Mouse (Mus musculus) yolk sac, embryonic 10.5 days (tissue): ENCODE measurements at regions not wholly inside any gene's neighbourhood (a gene's known extent, or its start where the extent isn't known, plus 50 kb on each side); places are given as distances from the start of the nearest gene placed in this dataset.

Experiments
- DNase-seq: peaks from one replicate; pipeline ENCODE4 v3.0.0-alpha.2; 2017; ENCODE audit warnings: low spot score

DNA sequence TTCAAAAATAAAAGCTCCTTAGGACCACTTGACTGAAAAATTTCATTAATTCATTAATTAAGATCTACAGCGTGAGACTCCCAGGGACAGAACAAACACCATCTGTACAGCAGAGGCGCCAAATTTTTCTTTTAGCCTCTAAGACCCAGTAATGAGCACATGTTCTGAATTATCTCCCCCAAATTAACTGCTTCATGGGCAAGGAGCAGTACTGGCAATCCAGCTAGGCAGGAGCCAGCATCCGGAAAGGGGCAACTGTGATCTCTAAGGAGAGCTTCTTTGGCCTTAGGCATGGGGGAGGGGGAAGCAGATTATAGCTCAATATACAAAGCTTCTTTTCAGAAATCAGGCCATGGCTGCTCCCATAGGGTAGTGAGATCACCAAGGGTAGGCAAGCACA lies 278.2 kb upstream of the Castor2 start:
- no peak for DNase-seq

GRCm38 (mm10) chr5:133815462-133815861 lies 284.0 kb upstream of the Castor2 start:
- no peak for DNase-seq

DNA sequence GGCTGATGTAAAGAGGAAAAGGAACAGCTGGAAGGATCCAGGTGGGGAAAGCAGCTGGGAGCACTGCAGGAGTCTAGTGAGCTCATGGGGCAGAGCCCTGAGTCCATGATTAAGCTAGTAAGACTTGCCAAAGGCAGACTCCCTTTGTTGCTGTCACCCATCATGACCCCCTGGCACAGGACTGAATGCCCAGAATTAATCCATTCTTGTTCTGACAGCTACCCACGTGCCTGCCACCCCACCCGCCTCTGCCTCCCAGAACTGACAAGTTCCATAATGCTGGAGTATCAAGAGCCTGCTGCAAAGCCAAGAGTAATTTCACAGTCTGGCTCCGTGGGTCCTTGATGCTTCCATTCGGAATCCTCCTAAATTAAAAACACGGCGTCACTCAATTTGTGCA lies 285.1 kb upstream of the Castor2 start:
- DNase-seq: no peak

DNA sequence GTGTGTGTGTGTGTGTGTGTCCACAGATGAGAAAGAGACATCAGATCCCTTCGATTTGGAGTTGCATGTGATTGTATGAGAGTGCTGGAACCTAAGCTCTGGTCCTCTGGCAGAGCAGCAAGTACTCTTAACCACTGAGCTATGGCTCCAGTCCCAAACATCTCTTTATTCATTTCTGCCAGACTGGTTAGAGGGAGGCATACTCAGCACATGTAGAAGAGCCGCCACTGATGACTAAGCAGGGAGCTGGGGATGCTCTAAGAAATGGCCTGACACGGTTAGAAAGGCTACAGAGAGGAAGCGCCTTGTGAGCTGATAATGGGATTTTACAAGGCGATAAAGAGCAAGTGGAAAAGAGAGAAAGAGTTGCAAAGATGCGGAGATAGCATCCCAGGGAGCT lies 287.3 kb upstream of the Castor2 start:
- no peak for DNase-seq

GRCm38 (mm10) chr5:133806891-133807290 lies 292.6 kb upstream of the Castor2 start:
- no peak for DNase-seq

DNA sequence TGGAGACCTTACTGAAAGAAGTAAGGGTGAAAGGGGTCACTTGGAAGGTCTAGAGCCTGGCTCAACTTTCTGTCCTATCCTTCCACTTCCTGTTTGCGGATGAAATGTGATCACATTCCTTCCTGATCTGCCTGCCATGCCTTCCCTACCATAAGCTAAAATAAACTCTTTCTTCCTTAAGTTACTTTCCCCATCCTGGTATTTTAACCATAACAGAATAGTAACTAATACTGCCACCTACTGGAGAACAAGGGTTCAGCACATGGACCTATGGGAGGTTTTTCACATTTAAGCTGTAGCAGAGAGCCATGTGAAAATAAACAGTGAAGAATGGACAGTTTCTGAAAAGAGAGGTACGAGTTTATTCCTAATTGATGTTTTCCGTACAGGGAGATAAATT lies 297.5 kb upstream of the Castor2 start:
- no peak for DNase-seq

GRCm38 (mm10) chr5:133795638-133796037 lies 303.9 kb upstream of the Castor2 start:
- no peak for DNase-seq

- no peak for DNase-seq
These were observed 308.8 kb upstream of the Castor2 start for GRCm38 (mm10) chr5:133790726-133791125.

DNA sequence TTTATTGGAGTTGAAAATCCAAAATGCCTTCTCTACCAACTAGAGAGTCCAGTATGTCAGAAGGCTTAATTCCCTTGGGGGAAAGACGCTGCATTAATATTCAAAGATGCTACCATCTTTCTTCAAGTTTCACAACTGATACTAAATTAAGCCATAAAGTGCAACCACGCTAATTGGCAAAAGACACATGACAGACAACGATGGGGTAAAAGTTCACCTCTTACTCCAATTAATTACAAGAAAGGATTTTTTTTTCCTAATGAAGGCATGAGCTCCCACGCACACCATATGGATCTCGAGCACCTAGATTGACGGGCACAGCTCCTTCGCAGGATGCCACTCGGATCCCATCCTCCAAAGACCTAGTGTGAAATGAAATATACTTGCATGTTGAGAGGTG lies 311.5 kb upstream of the Castor2 start:
- no peak for DNase-seq

GRCm38 (mm10) chr5:133787491-133787890 lies 312.0 kb upstream of the Castor2 start:
- no peak for DNase-seq

- DNase-seq: no peak
These were observed 322.9 kb upstream of the Castor2 start for GRCm38 (mm10) chr5:133776591-133776990.

DNA sequence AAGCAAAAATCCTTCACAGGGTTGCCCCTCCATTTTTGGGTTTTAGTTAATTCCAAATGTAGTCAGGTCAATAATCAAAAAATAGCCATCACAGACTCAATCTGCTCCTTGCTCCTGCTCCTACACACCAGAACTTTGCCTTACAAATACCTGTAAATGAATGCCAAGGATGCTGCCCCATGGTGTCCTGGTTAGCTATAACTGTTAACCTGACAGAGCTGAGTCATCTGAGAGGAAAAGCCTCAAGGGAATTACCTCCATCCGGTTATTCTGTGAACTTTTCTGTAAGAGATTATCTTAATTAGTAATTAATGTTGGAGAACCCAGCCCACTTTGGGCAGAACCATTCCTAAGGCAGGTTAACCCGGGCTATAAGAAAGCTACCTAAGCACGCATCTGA lies 325.4 kb upstream of the Castor2 start:
- no peak for DNase-seq

DNA sequence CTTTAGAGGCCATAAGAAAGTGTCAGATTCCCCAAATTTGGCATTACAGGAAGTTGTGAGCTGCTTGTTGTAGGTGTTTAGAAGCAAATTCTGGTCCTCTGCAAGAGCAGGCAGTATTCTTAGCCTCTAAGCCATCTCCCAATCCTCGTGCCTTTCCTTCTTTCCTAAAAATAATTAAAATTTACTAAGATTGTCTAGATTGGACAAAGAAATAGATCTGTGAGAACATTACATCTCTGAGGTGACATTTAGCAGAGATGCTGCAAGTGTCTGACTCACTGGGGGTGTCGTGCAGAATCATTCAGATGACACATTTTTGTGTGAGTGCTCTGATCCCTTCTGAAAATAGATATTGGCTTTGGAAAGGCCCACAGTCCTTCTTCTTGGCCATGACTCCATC lies 330.7 kb upstream of the Castor2 start:
- no peak for DNase-seq

DNA sequence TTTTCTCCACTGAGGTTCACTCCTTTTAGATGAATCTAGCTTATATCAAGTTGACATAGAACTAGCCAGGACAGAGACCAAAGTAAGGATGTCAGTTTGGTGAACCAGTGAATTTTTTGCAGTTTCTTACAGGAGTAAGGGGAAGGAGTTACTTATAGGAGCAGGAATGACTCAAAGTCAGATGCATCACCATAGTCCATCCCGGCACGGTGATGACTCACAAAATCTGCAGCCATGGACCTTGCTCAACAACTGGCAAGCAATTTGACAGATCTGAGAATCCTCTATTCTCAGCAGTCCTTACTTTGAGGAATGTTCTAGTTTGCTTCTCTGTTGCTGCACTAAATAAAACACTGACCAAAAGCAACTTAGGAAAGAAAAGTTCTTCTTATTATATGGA lies 341.7 kb upstream of the Castor2 start:
- DNase-seq: no peak

DNA sequence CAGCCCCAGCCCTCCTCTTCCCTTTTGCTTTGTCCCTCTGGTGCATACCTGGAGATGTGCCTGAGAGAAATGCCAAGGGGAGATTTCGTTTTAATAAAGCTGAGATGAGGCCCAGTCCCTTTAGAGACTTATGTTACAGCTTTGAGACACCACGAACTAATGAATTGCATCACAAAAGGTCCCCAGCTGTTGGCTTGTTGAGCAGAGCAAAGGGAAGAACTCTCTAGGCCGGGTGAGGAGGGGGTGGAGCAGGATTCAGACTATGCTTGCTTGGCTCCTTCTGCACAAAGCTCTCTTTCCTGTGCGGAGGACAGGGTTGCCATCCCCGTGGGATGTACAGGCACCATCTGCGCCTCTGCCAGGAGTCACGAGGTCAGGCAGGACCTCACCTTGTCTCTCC lies 345.3 kb upstream of the Castor2 start:
- no peak for DNase-seq

DNA sequence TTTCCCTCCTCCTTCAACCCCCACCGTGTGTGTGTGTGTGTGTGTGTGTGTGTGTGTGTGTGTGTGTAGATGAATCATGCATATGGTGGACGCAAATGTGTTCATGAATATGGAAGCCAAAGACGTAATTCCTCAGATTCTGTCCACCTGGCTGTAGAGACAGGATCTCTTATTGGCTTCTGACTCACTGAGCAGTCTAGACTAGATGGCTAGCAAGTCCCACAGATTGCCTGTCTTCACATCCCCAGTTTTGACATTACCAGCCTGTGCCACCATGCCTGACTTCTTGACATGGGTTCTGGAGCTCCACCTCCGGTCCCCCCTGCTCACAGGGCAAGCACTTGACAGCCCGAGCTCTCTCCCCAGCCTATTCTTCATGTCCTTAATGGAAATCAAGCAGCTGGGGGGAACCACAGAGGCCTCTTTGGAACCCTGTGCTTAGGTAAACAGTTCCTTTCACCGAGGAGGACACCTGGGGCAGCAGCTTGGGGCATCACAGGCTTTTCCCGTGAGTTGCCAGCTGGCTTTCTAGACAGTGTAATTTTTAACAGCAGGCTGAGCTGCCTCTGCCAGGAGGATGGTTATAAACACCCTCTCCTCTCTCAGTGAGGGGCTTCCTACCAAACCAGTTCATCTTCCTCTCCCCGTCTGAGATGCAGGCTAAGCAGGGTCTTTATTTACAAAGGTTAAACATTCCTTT lies 345.9 kb upstream of the Castor2 start:
- no peak for DNase-seq

GRCm38 (mm10) chr5:133746960-133747359 lies 352.6 kb upstream of the Castor2 start:
- no peak for DNase-seq

GRCm38 (mm10) chr5:133746411-133746810 lies 353.1 kb upstream of the Castor2 start:
- DNase-seq: no peak

DNA sequence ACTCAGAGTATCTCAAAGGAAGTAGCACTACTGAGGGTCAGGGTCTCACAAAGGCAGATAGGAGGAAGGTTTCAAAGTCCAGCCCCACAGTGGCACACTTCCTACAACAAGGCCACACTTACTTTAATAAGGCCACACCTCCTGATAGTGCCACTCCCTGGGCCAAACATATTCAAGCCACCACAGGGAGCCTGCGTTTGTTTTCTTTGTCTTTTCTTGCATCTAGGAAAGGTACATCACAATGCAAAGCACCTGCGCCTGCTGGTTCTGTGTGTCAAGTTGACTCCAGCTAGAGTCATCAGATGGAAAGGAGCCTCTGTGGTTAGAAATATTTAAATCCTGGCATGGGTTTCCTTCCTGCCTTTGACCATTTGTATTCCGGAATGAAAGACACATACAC lies 355.4 kb upstream of the Castor2 start:
- no peak for DNase-seq

- DNase-seq: no peak
These were observed 355.9 kb upstream of the Castor2 start for GRCm38 (mm10) chr5:133743606-133744005.

- DNase-seq: no peak
These were observed 367.6 kb upstream of the Castor2 start for GRCm38 (mm10) chr5:133731871-133732270.

DNA sequence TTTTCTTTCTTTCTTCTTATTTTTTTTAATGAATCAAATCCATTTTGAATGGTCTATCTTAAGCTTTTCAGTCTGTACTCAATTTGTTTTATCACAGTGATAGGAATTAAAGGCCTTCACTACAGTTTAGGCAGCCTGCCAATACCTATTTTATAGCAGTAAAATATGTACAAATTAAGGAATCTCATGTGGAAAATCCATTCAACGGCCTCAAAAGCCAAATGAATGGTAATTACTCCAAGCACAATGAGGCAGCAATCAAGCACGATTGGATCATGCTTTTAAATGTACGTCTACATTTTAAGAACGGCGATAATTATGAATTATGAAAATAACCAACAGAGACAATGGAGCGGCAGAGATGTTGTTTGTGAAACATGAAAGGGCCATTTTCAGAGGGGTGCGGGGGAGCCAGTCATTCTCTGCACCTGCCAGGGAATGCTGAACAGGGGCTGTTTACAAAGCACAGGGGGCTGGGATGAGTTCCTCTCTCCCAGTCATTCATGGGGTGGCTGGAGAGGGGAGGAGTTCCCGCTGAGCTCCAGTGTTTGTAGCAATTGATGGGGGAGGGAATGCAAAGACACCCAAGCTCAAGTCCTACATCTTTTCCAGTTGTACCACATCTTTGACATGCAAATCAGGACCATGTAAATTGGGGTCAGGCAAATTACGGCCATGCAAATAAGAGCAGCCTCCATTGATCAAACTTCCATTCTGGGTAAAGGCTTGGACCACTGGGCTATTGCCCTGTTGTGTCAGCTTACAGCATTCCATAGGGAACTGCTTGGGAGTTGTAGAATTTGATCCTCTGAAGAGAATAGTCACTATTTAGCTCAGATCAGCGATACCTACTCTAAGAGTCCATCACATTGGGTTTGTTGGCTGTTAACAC lies 381.1 kb upstream of the Castor2 start:
- no peak for DNase-seq

DNA sequence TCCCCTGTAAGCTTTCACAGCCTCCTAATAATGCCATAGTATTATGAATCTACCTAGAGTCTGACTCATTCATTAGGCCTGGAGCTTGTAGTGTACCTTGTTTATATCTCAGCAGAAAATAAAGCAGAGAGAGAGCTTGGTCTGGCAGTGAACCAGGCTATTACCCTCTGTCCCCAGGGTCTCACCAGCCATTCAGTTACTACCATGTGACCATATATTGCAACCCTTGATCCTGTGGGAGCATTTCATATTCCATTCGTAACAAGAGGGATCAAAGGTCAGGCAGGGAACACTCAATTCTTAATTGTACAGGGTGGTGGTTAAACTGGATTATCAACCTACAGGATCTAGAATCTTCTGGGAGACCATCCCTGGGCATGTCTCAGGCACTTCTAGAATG lies 383.7 kb upstream of the Castor2 start:
- no peak for DNase-seq

DNA sequence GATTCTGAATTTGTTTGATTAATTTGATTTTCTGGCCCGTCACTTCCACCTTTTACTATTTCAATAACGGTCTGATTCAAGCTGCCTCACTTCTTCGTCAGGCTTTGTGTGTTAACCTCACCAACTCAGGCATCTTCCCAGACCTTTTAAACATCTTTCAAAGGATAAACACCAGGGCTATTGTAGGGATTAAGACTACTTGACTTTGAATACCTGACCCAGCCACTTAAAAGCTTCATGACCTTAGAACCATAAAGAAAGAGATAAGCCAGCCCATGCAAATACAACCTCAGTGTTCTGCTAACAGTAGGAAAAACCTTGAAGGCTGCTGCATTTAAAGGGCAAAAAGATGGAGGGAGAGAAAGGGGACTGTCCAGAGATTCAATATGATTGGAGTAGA lies 386.9 kb upstream of the Castor2 start:
- no peak for DNase-seq
